Mouse (Mus musculus): Measurements from ENCODE around the gene Rnf25. TPM values are rescaled to one million over a fixed set of nuclear protein-coding genes. Genes with fewer than 3 reads are reported as not detected.

The Rnf25 gene
- polyA plus RNA-seq, 1 experiment = 125 TPM

GRCm38 (mm10) chr1:74587773-74588445 is 13.3 kb downstream of the Rnf25 start, which contains the start of the genes Zfp142 and Bcs1l:
TSS of gene Zfp142 (minus strand) at chr1:74588246.
TSS of gene Bcs1l (plus strand) at chr1:74588289.
- peak within 1 kb of the TSS; percentile 66 for H3K27ac ChIP-seq (ENCODE audit: insufficient read depth, low read length)
- TF ChIP-seq POLR2A (IDR thresholded peaks at IDR 0.05; ENCODE audit: extremely low read depth, insufficient read depth, low read length) (peak; percentile 64; the same call in 1 of the 2 replicates), CTCF (IDR thresholded peaks at IDR 0.05; ENCODE audit: extremely low read depth, insufficient read depth, low read length) (no peak)
- peaks cover 8% of the 10 kb centered on the region; the same call in 1 of the 2 replicates for H3K4me1 ChIP-seq (ENCODE audit: control insufficient read depth, insufficient read depth, low read length)
- peak within 1 kb of the TSS; percentile 57 for H3K4me3 ChIP-seq (ENCODE audit: insufficient read depth, low read length)

- Histone ChIP-seq H3K27ac (ENCODE audit: insufficient read depth, low read length) (peak overlapping the region; percentile 0; the same call in 1 of the 2 replicates), H3K4me1 (ENCODE audit: control insufficient read depth, insufficient read depth, low read length) (peaks cover 8% of the 10 kb centered on the region; the same call in 1 of the 2 replicates), H3K4me3 (ENCODE audit: insufficient read depth, low read length) (peak overlapping the region; percentile 57)
- TF ChIP-seq CTCF (IDR thresholded peaks at IDR 0.05; ENCODE audit: extremely low read depth, insufficient read depth, low read length) = no peak
- TF ChIP-seq POLR2A (IDR thresholded peaks at IDR 0.05; ENCODE audit: extremely low read depth, insufficient read depth, low read length) = peak; percentile 41; the same call in 1 of the 2 replicates
Measured at GRCm38 (mm10) chr1:74587233-74587772, 13.9 kb downstream of the Rnf25 start.

- peaks cover 8% of the 10 kb centered on the region; the same call in 1 of the 2 replicates for H3K4me1 ChIP-seq (ENCODE audit: control insufficient read depth, insufficient read depth, low read length)
Measured at GRCm38 (mm10) chr1:74584616-74585398, 16.4 kb downstream of the Rnf25 start.

GRCm38 (mm10) chr1:74582621-74583020 is 18.6 kb downstream of the Rnf25 start:
- Histone ChIP-seq H3K4me1 (ENCODE audit: control insufficient read depth, insufficient read depth, low read length) (peaks cover 5% of the 10 kb centered on the region; the same call in 1 of the 2 replicates), H3K4me3 (ENCODE audit: insufficient read depth, low read length) (no peak overlapping the region), H3K27ac (ENCODE audit: insufficient read depth, low read length) (no peak overlapping the region)
- TF ChIP-seq POLR2A (IDR thresholded peaks at IDR 0.05; ENCODE audit: extremely low read depth, insufficient read depth, low read length) = no peak
- no peak for TF ChIP-seq CTCF (IDR thresholded peaks at IDR 0.05; ENCODE audit: extremely low read depth, insufficient read depth, low read length)

More at GRCm38 (mm10) chr1:74584616-74585398, 16.4 kb downstream of the Rnf25 start:
- Histone ChIP-seq H3K27ac (ENCODE audit: insufficient read depth, low read length) (no peak overlapping the region), H3K4me3 (ENCODE audit: insufficient read depth, low read length) (no peak overlapping the region)
- no peak for TF ChIP-seq POLR2A (IDR thresholded peaks at IDR 0.05; ENCODE audit: extremely low read depth, insufficient read depth, low read length)
- TF ChIP-seq CTCF (IDR thresholded peaks at IDR 0.05; ENCODE audit: extremely low read depth, insufficient read depth, low read length) = no peak

GRCm38 (mm10) chr1:74569739-74570719 is 31.2 kb downstream of the Rnf25 start:
- Histone ChIP-seq H3K4me3 (ENCODE audit: insufficient read depth, low read length) (no peak overlapping the region), H3K4me1 (ENCODE audit: control insufficient read depth, insufficient read depth, low read length) (no peaks in the 10 kb centered on the region), H3K27ac (ENCODE audit: insufficient read depth, low read length) (no peak overlapping the region)
- TF ChIP-seq POLR2A (IDR thresholded peaks at IDR 0.05; ENCODE audit: extremely low read depth, insufficient read depth, low read length) (no peak), CTCF (IDR thresholded peaks at IDR 0.05; ENCODE audit: extremely low read depth, insufficient read depth, low read length) (no peak)

GRCm38 (mm10) chr1:74565834-74566233 is 35.4 kb downstream of the Rnf25 start:
- Histone ChIP-seq H3K4me3 (ENCODE audit: insufficient read depth, low read length) (no peak overlapping the region), H3K27ac (ENCODE audit: insufficient read depth, low read length) (no peak overlapping the region), H3K4me1 (ENCODE audit: control insufficient read depth, insufficient read depth, low read length) (no peaks in the 10 kb centered on the region)
- TF ChIP-seq CTCF (IDR thresholded peaks at IDR 0.05; ENCODE audit: extremely low read depth, insufficient read depth, low read length) (no peak), POLR2A (IDR thresholded peaks at IDR 0.05; ENCODE audit: extremely low read depth, insufficient read depth, low read length) (no peak)

GRCm38 (mm10) chr1:74559061-74559460 is 42.1 kb downstream of the Rnf25 start:
- Histone ChIP-seq H3K4me1 (ENCODE audit: control insufficient read depth, insufficient read depth, low read length) (no peaks in the 10 kb centered on the region), H3K4me3 (ENCODE audit: insufficient read depth, low read length) (no peak overlapping the region), H3K27ac (ENCODE audit: insufficient read depth, low read length) (no peak overlapping the region)
- TF ChIP-seq CTCF (IDR thresholded peaks at IDR 0.05; ENCODE audit: extremely low read depth, insufficient read depth, low read length) (no peak), POLR2A (IDR thresholded peaks at IDR 0.05; ENCODE audit: extremely low read depth, insufficient read depth, low read length) (no peak)

- peaks cover 4% of the 10 kb centered on the region for H3K4me1 ChIP-seq (ENCODE audit: control insufficient read depth, insufficient read depth, low read length)
- H3K27ac ChIP-seq (ENCODE audit: insufficient read depth, low read length) = no peak within 1 kb of the TSS
- H3K4me3 ChIP-seq (ENCODE audit: insufficient read depth, low read length) = peak within 1 kb of the TSS; percentile 35
- TF ChIP-seq POLR2A (IDR thresholded peaks at IDR 0.05; ENCODE audit: extremely low read depth, insufficient read depth, low read length) (no peak), CTCF (IDR thresholded peaks at IDR 0.05; ENCODE audit: extremely low read depth, insufficient read depth, low read length) (no peak)
Measured at GRCm38 (mm10) chr1:74544184-74544583, 57.0 kb downstream of the Rnf25 start, which contains the start of gene Usp37. TSS of gene Usp37 (minus strand) at chr1:74544284.

Other genes starting within 250 kb of the Rnf25 start
- 4.6 and 5.1 TPM in 2 replicates for gene Catip, start 239.3 kb downstream of the Rnf25 start, polyA plus RNA-seq (2012; rRNA removed)
- 7.6 and 8.9 TPM in 2 replicates for gene Slc11a1, start 226.2 kb downstream of the Rnf25 start, polyA plus RNA-seq (2012; rRNA removed)
- gene Ctdsp1, start 209.9 kb downstream of the Rnf25 start, polyA plus RNA-seq (2012; rRNA removed) = 25.4 and 26.8 TPM in 2 replicates
- 0.56 and 0.66 TPM in 2 replicates for gene Vil1, start 192.0 kb downstream of the Rnf25 start, polyA plus RNA-seq (2012; rRNA removed)
- 25.0 and 26.5 TPM in 2 replicates for gene Cnot9, start 95.3 kb downstream of the Rnf25 start, polyA plus RNA-seq (2012; rRNA removed)
- gene Plcd4, start 58.5 kb downstream of the Rnf25 start, polyA plus RNA-seq (2012; rRNA removed) = 18.5 and 20.4 TPM in 2 replicates
- 9.7 and 10.4 TPM in 2 replicates for gene Usp37, start 57.1 kb downstream of the Rnf25 start, polyA plus RNA-seq (2012; rRNA removed)
- 23.9 TPM in 2 replicates for gene Zfp142, start 13.2 kb downstream of the Rnf25 start, polyA plus RNA-seq (2012; rRNA removed)
- gene Bcs1l, start 13.1 kb downstream of the Rnf25 start, polyA plus RNA-seq (2012; rRNA removed) = 29.9 and 31.4 TPM in 2 replicates
- gene Stk36, start within 50 bp of the Rnf25 start, polyA plus RNA-seq (2012; rRNA removed) = 3.7 and 4.4 TPM in 2 replicates
- gene Ttll4, start 60.3 kb upstream of the Rnf25 start, polyA plus RNA-seq (2012; rRNA removed) = 17.0 and 17.7 TPM in 2 replicates
- 9.9 and 12.5 TPM in 2 replicates for gene Cyp27a1, start 112.2 kb upstream of the Rnf25 start, polyA plus RNA-seq (2012; rRNA removed)
- 0.06 and 0.13 TPM in 2 replicates for gene Prkag3, start 147.8 kb upstream of the Rnf25 start, polyA plus RNA-seq (2012; rRNA removed)
- 1.2 and 2.2 TPM in 2 replicates for gene Wnt6, start 170.5 kb upstream of the Rnf25 start, polyA plus RNA-seq (2012; rRNA removed)
- gene Wnt10a, start 190.1 kb upstream of the Rnf25 start, polyA plus RNA-seq (2012; rRNA removed) = 8.1 and 8.8 TPM in 2 replicates